Mouse (Mus musculus) frontal cortex, postnatal 14 days (tissue): ENCODE results near the gene Bmpr1a.
"Not testable (repeated sequence)": the region's sequence is repeated elsewhere in the genome, so short reads cannot be mapped to it uniquely, and the experiment has no call there.

Experiments
- DNase-seq, 2 experiments: peaks; one replicate each; pipeline ENCODE4 v3.0.0; 2022; ENCODE audit warnings: low spot score in 2 of 2

The Bmpr1a gene

GRCm38 (mm10) chr14:34393295-34393694 lies 109.8 kb downstream of the Bmpr1a start:
- DNase-seq: no peak

DNA sequence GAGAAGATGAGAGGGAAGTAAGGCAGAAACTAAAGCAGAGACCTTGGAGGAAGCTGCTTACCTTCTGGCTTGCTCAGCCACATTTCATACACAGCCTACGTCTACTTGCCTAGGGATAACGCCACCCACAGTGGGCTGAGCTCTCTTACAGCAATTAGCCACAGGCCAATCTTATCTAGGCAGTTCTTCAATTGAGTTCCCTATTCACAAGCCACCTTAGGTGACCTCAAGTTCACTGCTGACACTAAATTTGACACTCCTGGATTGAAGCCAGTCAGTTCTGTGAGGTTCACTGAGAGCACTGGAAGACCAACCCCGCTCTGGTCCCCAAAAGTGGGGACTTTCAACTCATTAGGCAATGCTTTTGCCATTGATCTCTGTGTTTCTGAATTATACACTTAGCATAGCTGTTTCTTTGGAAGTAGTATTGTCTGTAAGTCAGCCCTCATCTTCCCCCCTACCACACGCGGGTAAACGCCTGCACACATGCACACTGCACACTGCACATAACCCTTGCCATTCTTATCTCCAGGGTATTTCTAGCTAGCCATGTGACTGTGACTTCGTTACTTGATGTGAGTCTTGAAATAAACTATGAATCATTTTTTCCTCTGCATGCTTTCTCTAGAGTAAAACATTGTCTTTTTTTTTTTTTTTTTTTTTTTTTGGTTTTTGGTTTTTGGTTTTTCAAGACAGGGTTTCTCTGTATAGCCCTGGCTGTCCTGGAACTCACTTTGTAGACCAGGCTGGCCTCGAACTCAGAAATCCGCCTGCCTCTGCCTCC lies 120.0 kb downstream of the Bmpr1a start:
- no peak for DNase-seq

- DNase-seq: no peak
These were observed 124.4 kb downstream of the Bmpr1a start for GRCm38 (mm10) chr14:34378560-34379331.

GRCm38 (mm10) chr14:34377121-34377520 lies 126.0 kb downstream of the Bmpr1a start:
- DNase-seq: no peak

DNA sequence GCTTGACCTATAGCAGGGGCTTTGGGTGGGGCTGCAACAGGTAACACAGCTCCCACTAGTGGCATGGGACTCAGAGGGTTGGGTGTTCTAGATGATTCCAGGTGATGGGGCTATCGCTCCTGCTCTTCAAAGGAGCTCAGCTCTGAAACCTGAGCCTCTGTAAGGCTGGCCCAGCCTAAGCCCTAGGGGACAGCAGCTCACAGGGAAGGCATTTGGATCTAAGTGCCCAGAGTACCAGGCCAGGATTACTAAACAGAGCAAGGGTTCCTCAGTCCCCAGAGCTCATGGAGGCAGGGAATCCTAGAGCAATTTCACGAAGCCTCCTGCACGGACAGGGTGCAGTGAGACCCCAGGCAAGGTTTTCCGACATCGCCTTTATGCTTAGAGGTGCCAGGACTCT lies 127.2 kb downstream of the Bmpr1a start:
- no peak for DNase-seq

GRCm38 (mm10) chr14:34375415-34375904 lies 127.7 kb downstream of the Bmpr1a start, which contains the start of gene Mmrn2:
Gene Mmrn2 (plus strand): TSS chr14:34375465.
- no peak for DNase-seq

- DNase-seq: no peak
These were observed 128.6 kb downstream of the Bmpr1a start, which contains the start of gene Sncg for GRCm38 (mm10) chr14:34374577-34374976. Gene Sncg (minus strand): TSS chr14:34374789.

GRCm38 (mm10) chr14:34373581-34373980 lies 129.6 kb downstream of the Bmpr1a start:
- DNase-seq: no peak

DNA sequence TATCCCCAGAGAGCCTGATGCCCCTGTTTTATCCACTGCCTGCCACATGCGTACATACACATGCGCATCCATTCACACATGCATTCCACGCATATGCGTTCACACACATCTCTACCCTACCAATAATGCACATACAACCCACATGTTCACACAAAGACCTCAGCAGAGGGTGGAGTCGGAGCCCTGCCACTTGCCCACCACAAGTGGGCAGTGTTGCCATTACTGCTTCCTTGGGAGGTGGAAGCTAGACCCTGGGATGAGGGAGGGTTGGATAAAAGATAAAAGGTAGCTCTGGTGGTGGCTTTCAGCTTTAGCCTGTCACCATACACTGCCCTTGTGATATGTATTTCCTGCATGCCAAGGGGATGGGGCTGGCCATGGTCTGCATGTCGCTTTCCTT lies 130.5 kb downstream of the Bmpr1a start:
- DNase-seq: peak in 1 of 2 experiments; percentile 59

GRCm38 (mm10) chr14:34371763-34372162 lies 131.4 kb downstream of the Bmpr1a start:
- DNase-seq: no peak

DNA sequence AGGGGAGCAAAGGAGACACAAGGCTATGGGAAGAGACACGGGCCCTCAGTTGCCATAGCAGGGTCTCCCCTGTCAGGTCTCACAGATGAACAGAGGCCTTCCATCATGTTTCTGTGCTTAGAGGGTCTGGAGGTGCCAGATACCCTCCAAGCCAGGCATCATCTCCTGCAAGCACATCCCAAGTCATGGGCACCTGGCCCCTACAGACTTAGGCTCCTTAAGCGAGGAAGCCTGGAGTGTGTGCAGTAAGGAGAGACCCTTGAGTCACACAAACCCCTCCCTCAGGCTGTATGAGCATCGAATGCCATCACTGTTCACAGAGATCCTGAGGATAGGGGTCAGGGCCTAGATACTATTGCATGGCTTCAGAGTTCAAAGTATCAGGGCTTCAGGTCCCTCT lies 132.2 kb downstream of the Bmpr1a start:
- no peak for DNase-seq

GRCm38 (mm10) chr14:34370203-34370602 lies 132.9 kb downstream of the Bmpr1a start:
- DNase-seq: no peak

GRCm38 (mm10) chr14:34365147-34365507 lies 138.0 kb downstream of the Bmpr1a start:
- no peak for DNase-seq

DNA sequence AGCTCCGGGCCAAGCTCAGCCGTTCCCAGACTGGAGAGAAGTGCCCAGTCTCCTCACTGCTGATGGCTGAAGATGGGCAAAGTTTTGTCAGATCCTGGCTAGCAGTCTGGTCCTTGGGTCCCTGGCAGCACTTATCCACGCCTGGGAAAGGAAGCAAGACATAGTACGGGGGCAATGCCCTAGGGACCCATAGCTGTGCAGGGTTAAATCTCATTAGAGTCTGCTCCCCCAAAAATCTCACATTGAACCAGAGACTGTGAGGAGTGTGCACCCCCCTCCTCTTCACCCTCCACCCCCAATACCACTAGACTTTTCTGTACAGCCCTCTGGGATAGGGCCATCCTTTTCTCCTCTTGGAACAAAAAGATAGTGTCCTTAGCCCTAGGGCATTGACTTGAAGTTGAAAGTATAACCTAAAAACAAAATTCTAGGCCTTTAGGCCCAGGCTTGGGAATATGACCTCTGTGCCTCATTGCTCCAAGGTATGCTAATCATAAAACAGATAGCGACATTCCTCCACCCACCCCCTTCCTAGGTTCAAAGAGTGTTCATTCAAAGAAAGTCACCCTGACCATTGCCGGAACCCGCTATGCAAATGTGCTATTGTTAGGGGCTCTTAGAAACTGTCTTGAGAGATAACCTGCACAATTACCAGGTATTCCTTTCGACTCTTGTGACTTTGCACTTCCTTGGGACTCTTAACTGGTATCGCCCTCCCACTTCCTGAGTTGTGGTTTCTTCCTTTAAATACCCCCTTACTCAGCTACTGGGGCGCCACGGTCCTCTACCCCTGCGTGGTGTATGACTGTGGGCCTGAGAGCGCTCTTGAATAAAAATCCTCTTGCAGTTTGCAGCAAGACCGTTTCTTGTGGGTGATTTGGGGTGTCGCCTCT lies 138.6 kb downstream of the Bmpr1a start:
- DNase-seq: not testable (repeated sequence)

GRCm38 (mm10) chr14:34363490-34364253 lies 139.5 kb downstream of the Bmpr1a start:
- DNase-seq: peak; percentile 29 to 37

- peak; percentile 50 to 63 for DNase-seq
These were observed 140.3 kb downstream of the Bmpr1a start for GRCm38 (mm10) chr14:34362726-34363445.

GRCm38 (mm10) chr14:34362135-34362534 lies 141.0 kb downstream of the Bmpr1a start:
- no peak for DNase-seq
